Mouse (Mus musculus) hindbrain, embryonic 14.5 days (tissue): ENCODE results near the gene Med8. TPM values are rescaled to one million over a fixed set of nuclear protein-coding genes. Genes with fewer than 3 reads are reported as not detected.

Source experiments
- ATAC-seq: fragments of 200-750 bp; cut with Nextera tagmentation; 2 replicates; pipeline ENCODE4 v1.8.0; 2017; ENCODE audit warnings: moderate number of reproducible peaks, mild to moderate bottlenecking, moderate TSS enrichment, moderate library complexity; ENCODE audit not compliant: low FRiP score
- DNase-seq: peaks from one replicate; pipeline ENCODE4 v3.0.0-alpha.2; 2015; ENCODE audit warnings: low spot score
- H3K27ac ChIP-seq: fragments of 300-500 bp; sonication (generic); 2 replicates; pipeline ENCODE4 v1.5.1; 2014; ENCODE audit warnings: mild to moderate bottlenecking, moderate library complexity
- H3K27me3 ChIP-seq: fragments of 300-500 bp; sonication (generic); 2 replicates; pipeline ENCODE4 v1.6.1; 2014; ENCODE audit warnings: mild to moderate bottlenecking, low read length, mixed read lengths; ENCODE audit not compliant: control insufficient read depth, insufficient read depth
- H3K36me3 ChIP-seq: fragments of 300-500 bp; sonication (generic); replicated peaks from 2 replicates; pipeline ENCODE4 v1.6.1; 2014; ENCODE audit not compliant: control insufficient read depth, insufficient read depth
- H3K4me1 ChIP-seq: fragments of 300-500 bp; sonication (generic); replicated peaks from 2 replicates; pipeline ENCODE4 v1.6.1; 2014; ENCODE audit warnings: antibody characterized with exemption, low read length, mixed read lengths; ENCODE audit not compliant: control insufficient read depth, insufficient read depth
- H3K4me2 ChIP-seq: fragments of 300-500 bp; sonication (generic); replicated peaks from 2 replicates; pipeline ENCODE4 v1.6.1; 2014; ENCODE audit warnings: mild to moderate bottlenecking, moderate library complexity
- H3K4me3 ChIP-seq: fragments of 300-500 bp; sonication (generic); replicated peaks from 2 replicates; pipeline ENCODE4 v1.5.1; 2014; ENCODE audit warnings: mild to moderate bottlenecking, low read length
- H3K9ac ChIP-seq: fragments of 300-500 bp; sonication (generic); 2 replicates; pipeline ENCODE4 v1.6.1; 2014
- H3K9me3 ChIP-seq: fragments of 300-500 bp; sonication (generic); 2 replicates; pipeline ENCODE4 v1.6.1; 2016; ENCODE audit warnings: low read length; ENCODE audit not compliant: control insufficient read depth
- WGBS: fragments of 180-500 bp; shearing (Covaris S2); extraction: QIAGEN DNeasy Blood & Tissue Kit; methylation state at CpG from one replicate; pipeline ENCODE4 v1.1.7; 2014; 5-methylcytosine and 5-hydroxymethylcytosine counted together
- polyA plus RNA-seq: library from polyadenylated mRNA; unstranded; fragments of >200 nt; fragmentation: Nextera tagmentation; extraction: Ambion mirVana; gene quantifications from 2 replicates; pipeline ENCODE4 v1.2.1, GENCODE M21; 2014

Gene Med8
- polyA plus RNA-seq, 1 experiment from 2014 or later, result 102 TPM

DNA sequence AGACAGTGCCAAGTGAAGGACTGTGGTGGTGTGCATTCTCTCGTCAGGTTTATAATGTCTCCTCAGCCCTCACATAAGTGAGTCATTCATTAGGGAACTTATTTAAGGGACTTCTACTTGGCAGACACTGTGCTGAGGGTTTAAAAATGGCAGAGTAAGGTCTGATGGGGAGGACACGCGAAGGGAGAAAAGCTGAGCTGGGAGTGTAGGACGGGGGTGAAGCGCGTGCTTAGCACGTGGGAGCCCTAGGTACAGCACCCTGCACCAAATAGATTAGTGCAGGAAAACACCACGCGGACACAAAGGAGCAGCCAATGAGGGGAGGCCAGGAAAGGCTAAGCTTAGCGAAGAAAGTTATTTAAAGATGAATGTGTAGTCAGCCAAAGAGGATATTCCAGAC, 36.0 kb downstream of the Med8 start:
- ATAC-seq (no peak), DNase-seq (no peak)
- no peaks in the 10 kb centered on the region for H3K9me3 ChIP-seq
- no peaks in the 10 kb centered on the region for H3K36me3 ChIP-seq
- H3K27ac ChIP-seq, result no peak overlapping the region
- H3K4me1 ChIP-seq, result peaks cover 11% of the 10 kb centered on the region; the same call in 1 of the 2 replicates
- no peak overlapping the region for H3K4me2 ChIP-seq
- 87% methylated on average over 10 of the region's 10 CpGs for WGBS
- H3K4me3 ChIP-seq, result no peak overlapping the region
- H3K27me3 ChIP-seq, result no peaks in the 10 kb centered on the region
- H3K9ac ChIP-seq, result no peak overlapping the region

DNA sequence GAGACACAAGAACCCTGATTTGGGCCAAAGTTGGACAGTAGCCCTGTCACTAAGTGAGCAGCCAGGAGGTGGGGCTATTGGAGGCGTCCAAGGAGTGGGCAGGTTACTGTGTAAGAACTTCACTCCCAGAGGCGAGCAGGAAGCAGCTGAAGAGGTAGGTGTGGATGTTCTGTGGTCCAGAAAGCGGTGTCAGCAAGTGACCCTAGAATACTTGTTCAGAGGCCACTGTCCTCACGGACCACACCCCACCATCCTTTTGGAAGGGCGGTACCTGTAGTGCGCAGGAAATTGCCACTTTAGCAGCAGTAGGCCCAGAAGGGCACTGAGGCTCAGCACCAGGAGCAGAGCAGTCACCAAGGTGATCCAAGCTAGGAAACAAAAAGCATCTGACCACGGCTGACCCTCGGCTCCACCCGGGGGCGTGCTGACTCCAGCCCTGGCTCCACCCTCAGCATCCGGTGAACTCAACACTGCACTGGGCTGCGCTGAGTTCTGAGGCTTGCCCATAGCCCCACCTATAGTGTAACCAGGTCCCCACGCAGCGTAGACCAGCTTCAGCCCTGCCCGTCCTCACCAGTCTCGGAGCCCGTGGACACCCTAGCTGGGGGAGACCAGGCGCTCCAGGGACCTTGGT, 36.8 kb downstream of the Med8 start:
- H3K4me3 ChIP-seq, result peak overlapping the region; percentile 34
- no peaks in the 10 kb centered on the region for H3K27me3 ChIP-seq
- no peaks in the 10 kb centered on the region for H3K36me3 ChIP-seq
- H3K9me3 ChIP-seq, result no peaks in the 10 kb centered on the region
- ATAC-seq (peak; percentile 77), DNase-seq (no peak)
- H3K27ac ChIP-seq, result no peak overlapping the region
- H3K9ac ChIP-seq, result peak overlapping the region; percentile 44
- peak overlapping the region; percentile 70 for H3K4me2 ChIP-seq
- WGBS, result 20% methylated on average over 18 of the region's 18 CpGs
- peaks cover 11% of the 10 kb centered on the region; the same call in 1 of the 2 replicates for H3K4me1 ChIP-seq

DNA sequence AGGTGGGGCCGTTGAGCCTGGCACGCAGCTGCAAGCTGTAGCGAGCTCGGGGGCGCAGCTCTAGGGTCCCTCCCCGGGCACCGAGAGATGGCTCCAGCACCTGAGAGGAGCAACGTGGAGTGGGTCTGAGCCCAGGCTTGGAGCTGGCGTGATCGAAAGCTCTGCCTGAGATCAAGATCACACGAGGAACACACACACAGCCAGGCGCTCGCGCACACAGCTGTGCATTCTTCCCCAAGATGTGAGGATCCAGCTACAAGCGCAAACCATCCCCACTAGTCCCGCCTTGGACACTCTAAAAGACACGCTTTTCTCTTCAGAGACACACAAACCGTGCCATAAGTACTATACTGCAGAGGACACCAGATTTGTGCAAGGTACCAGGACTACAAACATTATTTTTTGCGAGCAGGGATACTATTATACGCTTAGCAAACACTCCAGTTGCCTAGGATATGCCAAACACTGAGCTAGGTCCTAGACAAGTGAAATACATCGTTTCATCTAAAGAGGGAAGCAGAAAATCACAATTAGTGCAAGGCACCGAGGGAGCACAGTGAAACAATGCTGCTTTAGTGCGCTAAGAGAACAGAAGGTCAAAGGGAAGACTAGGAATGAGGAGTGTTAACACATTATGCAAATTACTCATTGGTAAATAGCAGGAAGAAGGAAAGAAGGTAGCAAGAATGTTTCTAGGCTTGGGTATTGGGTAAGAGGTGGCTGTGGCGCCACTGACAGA, 37.4 kb downstream of the Med8 start:
- peak overlapping the region; percentile 70 for H3K4me2 ChIP-seq
- ATAC-seq (0 out of 2 replicates have a peak, but pooled peaks have one; percentile 25), DNase-seq (peak; percentile 35)
- no peaks in the 10 kb centered on the region for H3K36me3 ChIP-seq
- 18% methylated on average over 24 of the region's 24 CpGs for WGBS
- H3K4me1 ChIP-seq, result peaks cover 11% of the 10 kb centered on the region; the same call in 1 of the 2 replicates
- H3K27me3 ChIP-seq, result no peaks in the 10 kb centered on the region
- no peaks in the 10 kb centered on the region for H3K9me3 ChIP-seq
- peak overlapping the region; percentile 34 for H3K4me3 ChIP-seq
- H3K9ac ChIP-seq, result peak overlapping the region; percentile 44
- no peak overlapping the region for H3K27ac ChIP-seq

DNA sequence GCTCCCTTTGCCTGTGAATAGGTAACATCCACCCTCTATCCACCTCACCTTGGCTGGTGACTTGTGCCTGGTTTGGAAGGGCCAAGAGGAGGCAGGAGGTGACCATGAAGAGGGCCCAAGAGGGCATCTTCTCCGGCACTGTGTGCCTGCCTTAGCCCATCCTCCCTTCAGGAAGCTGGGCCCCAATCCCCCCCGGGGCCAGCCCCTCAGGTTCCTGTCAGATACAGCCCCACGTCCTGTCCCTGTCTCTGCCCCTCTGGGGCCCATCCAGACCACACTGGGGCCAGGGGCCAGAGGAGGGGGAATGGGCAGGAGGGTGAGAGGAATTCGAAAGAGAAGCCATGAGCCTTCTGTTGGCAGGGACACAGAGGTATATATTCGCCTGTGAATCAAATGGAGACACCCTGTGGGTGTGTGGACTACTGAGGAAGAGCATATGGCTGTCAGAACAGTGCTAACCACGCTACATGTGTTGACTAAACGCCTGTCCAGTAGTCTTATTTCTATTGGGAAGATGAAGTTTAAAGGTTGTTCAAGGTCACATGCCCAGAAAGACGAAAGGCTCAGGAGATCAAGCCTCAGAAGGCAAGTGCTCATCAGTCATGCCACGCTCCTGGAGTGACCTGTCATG, 48.3 kb downstream of the Med8 start, which contains the start of gene Mpl:
Gene Mpl (minus strand): TSS at position 169 of the 631 bp plus-strand sequence.
- Histone ChIP-seq H3K27me3 (no peaks in the 10 kb centered on the region), H3K4me3 (no peak within 1 kb of the TSS), H3K4me2 (no peak within 1 kb of the TSS), H3K9ac (no peak within 1 kb of the TSS), H3K36me3 (no peaks in the 10 kb centered on the region), H3K9me3 (no peaks in the 10 kb centered on the region), H3K4me1 (no peaks in the 10 kb centered on the region), H3K27ac (no peak within 1 kb of the TSS)
- 74% methylated on average over 9 of the region's 9 CpGs for WGBS
- DNase-seq (no peak), ATAC-seq (no peak)

DNA sequence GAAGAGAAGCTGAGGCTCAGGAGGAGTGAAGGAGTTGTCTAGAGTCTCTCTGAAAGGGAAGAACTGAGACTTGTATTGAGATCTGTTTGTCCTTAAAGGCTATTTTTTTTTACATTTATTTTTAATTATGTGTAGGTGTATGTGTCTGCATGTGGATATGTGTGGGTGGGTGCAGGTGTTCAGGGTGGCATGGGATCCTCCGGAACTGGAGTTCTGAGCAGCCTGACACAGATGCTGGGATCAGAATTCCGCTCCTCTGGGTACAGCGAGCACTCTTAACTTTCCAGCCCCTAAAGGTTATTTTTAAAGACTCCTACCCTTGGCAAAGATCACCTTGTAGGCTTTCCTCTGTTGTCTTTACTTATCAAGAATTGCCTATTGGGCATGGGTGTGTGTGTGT, 55.8 kb downstream of the Med8 start:
- no peak overlapping the region for H3K4me3 ChIP-seq
- ATAC-seq, result no peak
- WGBS, result 97% methylated on average over 3 of the region's 3 CpGs
- no peaks in the 10 kb centered on the region for H3K4me1 ChIP-seq
- H3K4me2 ChIP-seq, result no peak overlapping the region
- DNase-seq, result no peak
- no peaks in the 10 kb centered on the region for H3K27me3 ChIP-seq
- H3K9me3 ChIP-seq, result no peaks in the 10 kb centered on the region
- H3K36me3 ChIP-seq, result no peaks in the 10 kb centered on the region
- no peak overlapping the region for H3K27ac ChIP-seq
- H3K9ac ChIP-seq, result no peak overlapping the region

Other genes with a start within 250 kb of the Med8 start
- gene Kdm4a, start 229.3 kb upstream of the Med8 start, polyA plus RNA-seq, result 52.8 and 53.7 TPM in 2 replicates
- gene Ptprf, start 117.9 kb upstream of the Med8 start, polyA plus RNA-seq, result 67.1 and 68.2 TPM in 2 replicates
- 11.6 and 14.0 TPM in 2 replicates for gene Szt2, start 64 bp upstream of the Med8 start, polyA plus RNA-seq
- gene Elovl1, start 18.8 kb downstream of the Med8 start, polyA plus RNA-seq, result 29.5 and 32.4 TPM in 2 replicates
- 30.1 and 40.2 TPM in 2 replicates for gene Cdc20, start 28.0 kb downstream of the Med8 start, polyA plus RNA-seq
- gene Mpl, start 48.2 kb downstream of the Med8 start, polyA plus RNA-seq, result 0.28 and 0.34 TPM in 2 replicates
- gene Tie1, start 80.7 kb downstream of the Med8 start, polyA plus RNA-seq, result 14.3 and 15.1 TPM in 2 replicates
- not detected in 2 replicates for gene 2610528J11Rik, start 117.7 kb downstream of the Med8 start, polyA plus RNA-seq
- gene Tmem125, start 134.7 kb downstream of the Med8 start, polyA plus RNA-seq, result not detected in 2 replicates
- gene Cfap57, start 211.4 kb downstream of the Med8 start, polyA plus RNA-seq, result 1.7 and 3.1 TPM in 2 replicates
- 102 TPM in 2 replicates for gene Ebna1bp2, start 211.5 kb downstream of the Med8 start, polyA plus RNA-seq
- not detected in 2 replicates for gene Olfr62, start 249.6 kb downstream of the Med8 start, polyA plus RNA-seq